Mouse (Mus musculus) kidney, postnatal 25 days (tissue): ENCODE data around the gene Duoxa2.

ENCODE experiments used
- DNase-seq, 2 experiments: peaks; one replicate each; pipeline ENCODE4 v3.0.0; 2021; ENCODE audit warnings: mixed read lengths in 2 of 2

Duoxa2 gene

DNA sequence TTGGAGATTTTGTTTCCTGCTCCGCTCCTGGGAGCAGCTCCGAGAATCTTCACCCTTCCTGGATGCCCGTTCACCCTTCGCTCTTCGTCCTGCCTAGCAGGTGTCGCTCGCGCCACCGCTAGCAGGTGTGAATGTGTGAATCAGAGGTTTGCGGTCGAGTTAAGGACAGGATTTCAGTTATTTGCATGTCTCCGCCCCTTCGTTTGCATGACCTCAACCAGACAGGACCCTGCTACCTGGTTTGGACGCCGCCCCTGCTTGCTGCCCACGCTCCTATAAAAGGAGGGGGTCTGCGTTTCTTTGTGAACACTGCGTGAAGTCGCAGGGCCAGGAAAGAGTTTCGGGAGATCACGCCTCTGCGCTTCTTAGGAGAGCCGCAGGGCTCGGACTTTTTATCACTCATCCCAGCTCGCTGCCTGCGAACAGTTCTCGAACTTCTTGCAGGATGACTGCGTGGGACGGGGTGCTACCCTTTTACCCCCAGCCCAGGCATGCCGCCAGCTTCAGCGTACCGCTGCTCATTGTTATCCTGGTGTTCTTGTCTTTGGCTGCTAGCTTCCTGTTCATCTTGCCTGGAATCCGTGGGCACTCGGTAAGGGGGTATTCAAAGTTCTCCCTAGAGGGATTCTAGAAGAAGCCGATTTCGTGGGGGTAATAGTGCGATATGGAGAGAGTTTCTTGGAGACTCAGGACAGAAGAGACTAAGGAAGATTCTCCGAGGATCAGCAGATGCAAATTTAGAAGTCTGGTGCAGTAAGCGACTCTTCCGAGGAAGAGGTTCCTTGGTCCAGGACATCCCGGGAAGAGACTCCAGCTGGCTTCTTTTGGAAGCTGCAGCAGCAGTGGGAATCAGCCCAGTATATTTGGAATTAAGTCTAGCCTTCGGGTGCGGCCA lies at the start of gene Duoxa2:
Gene Duoxa2 (plus strand): TSS at position 305 of the 895 bp plus-strand sequence.
- peak; percentile 17 to 54 for DNase-seq

GRCm38 (mm10) chr2:122255997-122256396 lies 42.7 kb upstream of the Duoxa2 start:
- DNase-seq: no peak

- no peak for DNase-seq
These were observed 38.0 kb upstream of the Duoxa2 start for GRCm38 (mm10) chr2:122260729-122261128.

GRCm38 (mm10) chr2:122264690-122265089 lies 34.0 kb upstream of the Duoxa2 start:
- peak in 1 of 2 experiments; percentile 9 for DNase-seq

DNA sequence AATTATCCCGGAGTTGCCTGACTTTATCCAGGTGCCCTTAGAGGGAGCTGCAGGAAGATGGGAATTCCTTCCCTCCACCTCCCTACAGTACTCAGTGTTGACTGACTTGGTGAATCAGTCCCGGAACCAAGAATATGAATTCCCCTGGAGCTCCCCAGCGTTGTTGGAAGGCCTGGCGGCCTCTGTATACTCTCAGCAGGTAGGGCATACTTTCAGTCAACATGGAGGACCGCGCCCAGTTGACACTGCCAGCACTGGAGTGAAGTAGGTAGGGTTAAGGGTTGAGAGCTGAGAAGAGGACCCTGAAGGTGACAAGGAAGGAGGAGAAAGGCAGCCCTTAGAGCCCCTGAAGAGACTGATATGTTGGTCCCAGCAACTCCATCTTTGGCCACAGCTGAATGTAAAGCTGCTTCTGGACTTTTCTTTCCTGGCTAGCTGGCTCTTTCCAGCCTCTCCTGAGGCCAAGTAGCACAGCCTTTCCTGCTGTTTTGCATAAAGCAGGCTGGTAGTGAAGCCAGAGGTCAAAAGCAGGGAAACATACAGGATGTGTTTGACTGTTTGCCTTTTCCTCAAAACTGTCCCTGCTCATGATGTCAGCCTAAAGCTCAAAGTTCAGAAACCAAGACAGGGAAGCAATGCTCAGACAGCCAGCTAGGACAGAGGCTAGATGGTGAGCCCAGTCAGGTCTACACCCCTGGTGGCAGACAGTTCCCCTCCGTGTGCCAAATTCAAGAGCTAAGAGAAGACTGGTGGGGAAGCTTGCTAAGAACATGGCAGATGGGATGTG lies 32.1 kb upstream of the Duoxa2 start:
- DNase-seq: peak in 1 of 2 experiments; percentile 15

DNA sequence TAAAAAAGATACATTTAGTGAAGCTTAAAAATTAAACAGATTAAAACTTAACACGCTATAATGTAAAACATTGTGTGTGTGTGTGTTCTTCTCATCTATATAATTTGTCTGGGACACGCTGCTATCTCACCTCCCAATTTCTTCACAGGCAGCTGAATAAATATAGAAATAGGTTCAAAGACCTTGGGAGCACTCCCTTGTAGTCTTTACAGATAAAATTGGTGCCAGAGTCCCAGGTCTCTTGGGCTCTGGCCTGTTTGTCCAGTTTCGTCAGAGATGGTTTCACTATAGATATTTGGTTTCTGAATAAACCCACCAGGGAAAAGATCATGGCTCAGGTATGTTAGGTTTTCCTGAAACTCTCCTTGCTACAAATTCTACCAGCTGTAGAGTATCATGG lies 19.9 kb upstream of the Duoxa2 start:
- DNase-seq: no peak

DNA sequence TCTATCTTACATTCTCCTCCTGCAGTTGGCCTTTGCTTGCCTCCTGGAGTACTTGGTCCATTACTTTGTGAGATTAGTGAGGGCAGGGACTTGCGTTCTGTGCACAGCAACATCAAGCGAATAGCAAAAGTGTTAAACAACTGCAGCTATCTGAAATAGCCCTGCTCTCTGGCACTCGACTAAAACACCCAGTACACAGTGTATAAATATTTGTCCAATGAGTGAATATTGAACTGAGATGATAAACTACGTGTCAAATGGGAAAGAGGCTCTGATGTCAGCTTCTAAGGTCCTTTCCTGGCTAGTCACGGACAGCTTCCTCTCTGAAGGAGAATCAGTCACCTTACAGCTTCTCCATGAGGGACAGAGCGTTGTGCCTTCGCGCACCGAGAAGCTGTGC lies 14.6 kb upstream of the Duoxa2 start:
- DNase-seq: no peak

DNA sequence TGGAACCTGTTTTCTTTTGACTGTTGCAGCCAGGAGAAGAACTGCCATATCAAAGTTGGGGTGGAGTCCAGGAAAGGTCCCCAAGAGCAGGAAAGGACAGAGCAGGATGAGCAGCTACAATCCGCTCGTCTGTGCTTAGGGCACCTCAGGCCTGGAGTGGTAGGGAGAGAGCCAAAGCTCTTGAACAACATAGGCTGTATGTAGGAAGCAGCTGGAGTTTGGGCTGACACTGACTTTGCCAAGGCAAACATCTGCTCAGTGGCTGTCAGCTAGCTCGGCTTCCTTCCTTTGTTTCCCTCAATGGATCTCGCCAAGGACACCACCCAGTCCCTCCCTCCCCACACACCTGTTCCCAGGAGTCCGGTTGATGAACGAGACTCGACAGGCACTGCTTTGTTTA lies 12.6 kb upstream of the Duoxa2 start:
- no peak for DNase-seq

DNA sequence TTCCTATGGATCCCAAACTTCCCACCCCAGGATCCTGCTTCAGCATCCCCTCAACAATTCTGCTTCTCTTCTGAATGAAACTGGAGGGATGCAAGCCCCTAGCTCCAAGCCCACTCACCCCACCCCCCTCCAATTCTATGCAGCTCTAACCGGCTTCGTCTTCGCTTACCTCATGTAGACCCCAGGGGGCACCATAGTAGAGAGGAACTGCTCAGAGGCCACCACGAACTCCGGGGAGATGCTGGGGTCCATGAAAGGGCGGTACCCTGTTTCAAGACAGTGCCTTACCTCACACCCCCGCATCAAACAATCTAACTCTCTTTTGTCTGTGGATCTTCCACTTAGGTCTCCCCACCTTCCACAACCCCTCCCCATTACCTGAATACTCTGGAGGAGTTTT lies 3.8 kb upstream of the Duoxa2 start:
- DNase-seq: no peak

- DNase-seq: peak in 1 of 2 experiments; percentile 13
These were observed 1.2 kb upstream of the Duoxa2 start for GRCm38 (mm10) chr2:122297271-122298095.

DNA sequence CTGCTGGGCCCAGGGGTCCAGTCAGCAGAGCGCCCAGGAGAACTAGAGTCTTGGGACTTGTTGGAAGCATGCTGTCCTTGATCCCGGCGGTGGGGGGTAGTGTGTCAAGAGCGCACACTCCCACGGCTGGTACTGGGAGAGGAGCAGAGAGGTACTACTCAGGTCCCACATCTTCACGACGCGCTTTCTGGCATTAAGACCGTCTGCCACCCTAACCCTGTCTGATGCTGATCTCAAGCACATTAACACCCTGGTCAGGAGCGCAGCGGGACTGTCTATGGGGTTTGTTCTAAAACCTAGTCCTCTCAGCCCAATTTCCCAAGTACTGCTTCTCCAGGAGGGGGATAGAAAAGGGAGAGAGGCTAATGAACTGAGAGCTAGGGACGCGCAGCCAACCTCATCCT lies 602 bp upstream of the Duoxa2 start, which contains the start of gene Duox2:
Gene Duox2 (minus strand): TSS at position 354 of the 404 bp plus-strand sequence.
- DNase-seq: no peak

- DNase-seq: no peak
These were observed 1.4 kb downstream of the Duoxa2 start for GRCm38 (mm10) chr2:122299911-122300655.

- DNase-seq: no peak
These were observed 1.9 kb downstream of the Duoxa2 start for GRCm38 (mm10) chr2:122300656-122301020.

GRCm38 (mm10) chr2:122301081-122301920 lies 2.6 kb downstream of the Duoxa2 start:
- peak; percentile 36 to 62 for DNase-seq

GRCm38 (mm10) chr2:122301921-122302573 lies 3.3 kb downstream of the Duoxa2 start:
- DNase-seq: no peak

DNA sequence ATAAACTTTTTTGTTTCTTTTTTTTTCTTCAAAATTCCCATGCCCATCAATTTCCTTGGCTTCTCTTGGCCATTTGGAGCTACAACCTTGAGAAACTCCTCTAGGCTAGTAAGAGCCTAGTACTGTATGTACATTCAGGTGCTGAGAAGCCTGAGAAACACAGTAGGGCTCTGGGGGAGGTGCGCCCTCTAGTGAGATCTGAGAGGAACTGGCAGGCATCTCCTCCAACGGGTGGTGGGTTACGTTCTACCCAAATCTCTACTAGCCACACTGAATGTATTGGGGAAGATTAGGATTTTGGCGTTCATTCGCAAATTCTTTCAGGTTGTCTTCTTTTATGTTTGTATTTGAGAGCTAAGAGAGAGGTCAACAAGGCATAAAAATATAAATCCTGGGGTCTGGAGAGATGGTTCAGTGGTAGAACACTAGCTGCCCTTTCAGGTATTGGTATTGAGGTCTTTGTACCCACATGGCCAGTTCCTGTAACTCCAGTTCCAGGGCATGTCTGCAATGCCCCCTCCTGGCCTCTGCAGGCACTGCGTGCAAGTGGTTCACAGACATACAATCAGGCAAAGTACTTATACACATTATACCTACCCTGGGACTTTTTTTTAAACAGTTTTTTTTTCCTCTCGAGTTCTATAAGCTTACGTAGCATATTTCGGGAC lies 4.0 kb downstream of the Duoxa2 start:
- DNase-seq: peak; percentile 74 to 77

- no peak for DNase-seq
These were observed 5.8 kb downstream of the Duoxa2 start for GRCm38 (mm10) chr2:122304544-122304943.

GRCm38 (mm10) chr2:122305097-122305892 lies 6.6 kb downstream of the Duoxa2 start:
- DNase-seq: no peak

DNA sequence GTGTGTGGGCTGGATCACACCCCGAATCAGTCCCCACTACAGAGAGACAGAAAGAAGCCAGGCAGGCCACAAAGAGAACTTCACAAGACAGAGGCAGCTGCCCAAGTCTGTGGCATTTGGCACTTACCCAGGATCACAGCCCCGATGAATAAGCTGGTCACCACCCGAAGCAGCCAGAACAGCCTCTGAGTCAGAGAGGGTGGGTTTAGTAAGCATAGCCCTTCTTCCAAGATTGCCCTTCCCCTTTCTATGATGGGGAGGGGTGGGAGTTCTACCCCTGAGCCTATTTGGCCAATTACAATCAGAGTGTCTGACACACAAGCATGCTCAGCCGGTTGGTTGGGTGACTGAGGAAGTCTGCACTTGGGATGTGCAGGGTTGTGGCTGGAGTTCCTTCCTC lies 7.5 kb downstream of the Duoxa2 start:
- DNase-seq: no peak
